Mouse (Mus musculus) thymus, postnatal 10 days (tissue): ENCODE measurements around the gene Gbf1.
"Not testable (repeated sequence)": the region's sequence is repeated elsewhere in the genome, so short reads cannot be mapped to it uniquely, and the experiment has no call there.

Experiments
- DNase-seq, 2 experiments: peaks; one replicate each; pipeline ENCODE4 v3.0.0; 2021; ENCODE audit warnings: low spot score in 2 of 2

Gbf1 gene

DNA sequence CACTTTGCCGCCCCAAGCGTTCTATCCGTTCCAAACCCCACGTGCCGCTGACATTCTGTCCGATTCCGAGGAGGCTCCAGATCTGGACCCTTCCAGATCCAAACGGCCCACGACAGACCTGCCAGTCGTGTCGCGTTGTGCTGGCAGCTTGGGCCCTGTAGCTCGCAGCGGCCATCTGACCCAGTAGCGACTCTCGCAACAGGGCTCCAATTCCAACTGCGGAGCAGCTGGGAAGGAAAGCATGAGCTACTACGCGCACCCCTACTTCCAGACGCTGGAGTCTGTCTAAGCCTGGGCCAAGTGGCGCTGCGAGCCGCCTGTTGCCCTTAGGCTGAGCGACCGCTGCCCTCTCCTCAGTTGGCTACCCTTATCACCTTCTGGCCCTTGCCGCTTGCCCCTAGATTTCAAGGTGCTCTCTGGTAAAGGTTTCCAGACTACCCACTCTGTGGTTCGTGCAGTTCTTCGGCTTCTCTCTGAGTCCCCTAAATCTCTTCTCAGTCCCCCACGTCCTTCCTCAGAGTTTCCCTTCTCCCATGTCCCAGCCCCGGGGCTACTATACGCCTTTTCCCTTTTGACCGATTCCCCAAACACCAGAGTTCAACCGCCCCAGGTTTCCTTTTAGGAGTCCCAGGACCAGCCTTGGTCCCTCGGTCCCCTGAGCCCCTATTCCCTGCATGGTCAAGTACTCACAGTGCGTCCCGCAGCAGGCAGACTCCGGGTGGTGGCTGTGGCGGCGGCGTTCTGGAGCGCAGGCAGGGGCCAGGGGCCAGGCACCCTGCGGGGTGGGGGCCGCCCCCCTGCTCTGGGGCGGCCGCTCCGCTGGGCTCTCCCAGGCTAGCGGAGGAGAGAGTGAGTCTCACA, 4.6 kb upstream of the Gbf1 start, which contains the start of gene Pitx3:
TSS of gene Pitx3 (minus strand) at position 816 of the 861 bp plus-strand sequence.
- DNase-seq: peak in 1 of 2 experiments; percentile 4

DNA sequence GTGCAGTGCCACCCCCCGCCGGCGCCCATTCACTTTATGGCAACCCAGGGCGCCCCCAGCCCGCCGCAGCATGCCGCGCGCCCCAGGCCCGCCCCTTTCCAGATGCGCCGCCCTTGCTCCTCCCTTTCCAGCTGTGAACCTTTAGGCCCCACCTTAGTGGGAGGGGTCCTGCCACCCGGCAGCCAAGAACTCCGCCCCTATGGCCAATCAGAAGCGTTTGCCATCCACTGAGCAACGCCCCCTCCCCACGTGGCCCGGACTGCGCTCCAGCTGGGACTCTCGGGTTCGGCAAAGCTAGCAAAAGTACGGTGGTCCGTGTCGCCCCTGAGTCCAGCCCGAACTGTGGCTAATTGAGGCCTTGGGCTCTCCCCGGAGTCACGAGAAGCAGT, 3.9 kb upstream of the Gbf1 start:
- peak; percentile 49 to 50 for DNase-seq

- DNase-seq: no peak
Observed at GRCm38 (mm10) chr19:46149091-46149490, 3.2 kb upstream of the Gbf1 start.

DNA sequence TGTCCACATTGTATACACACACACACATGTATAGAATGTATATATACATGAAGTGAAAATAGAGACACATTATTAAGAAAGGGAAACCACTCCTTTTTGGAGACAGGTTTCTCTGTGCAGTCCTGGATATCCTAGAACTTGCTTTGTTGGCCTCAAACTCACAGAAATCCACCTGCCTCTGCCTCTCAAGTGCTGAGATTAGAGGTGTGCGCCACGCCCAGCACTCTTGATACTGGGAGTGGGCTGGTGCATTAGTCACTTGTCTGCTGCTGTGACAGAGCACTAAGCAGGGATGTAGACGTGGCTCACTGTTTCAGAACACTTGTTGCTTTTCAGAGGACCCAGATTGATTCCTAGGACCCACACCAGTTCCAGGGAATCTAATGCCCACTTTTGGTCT, 13.6 kb downstream of the Gbf1 start:
- DNase-seq: no peak

DNA sequence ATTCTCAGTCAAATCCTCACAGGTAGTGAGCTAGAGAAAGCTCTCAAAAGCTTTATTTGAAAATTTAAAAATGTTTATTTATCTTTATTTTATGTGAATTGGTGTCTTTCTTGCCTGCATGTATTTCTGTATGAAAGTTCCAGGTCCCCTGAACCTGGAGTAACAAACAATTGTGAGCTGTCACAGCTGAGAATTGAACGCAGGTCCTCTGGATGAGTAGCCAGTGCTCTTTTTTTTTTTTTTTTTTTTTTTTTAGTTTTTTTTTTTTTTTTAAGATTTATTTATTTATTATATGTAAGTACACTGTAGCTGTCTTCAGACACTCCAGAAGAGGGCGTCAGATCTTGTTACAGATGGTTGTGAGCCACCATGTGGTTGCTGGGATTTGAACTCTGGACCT, 14.9 kb downstream of the Gbf1 start:
- not testable (repeated sequence) for DNase-seq

- DNase-seq: no peak
Observed at GRCm38 (mm10) chr19:46169396-46169795, 17.1 kb downstream of the Gbf1 start.

DNA sequence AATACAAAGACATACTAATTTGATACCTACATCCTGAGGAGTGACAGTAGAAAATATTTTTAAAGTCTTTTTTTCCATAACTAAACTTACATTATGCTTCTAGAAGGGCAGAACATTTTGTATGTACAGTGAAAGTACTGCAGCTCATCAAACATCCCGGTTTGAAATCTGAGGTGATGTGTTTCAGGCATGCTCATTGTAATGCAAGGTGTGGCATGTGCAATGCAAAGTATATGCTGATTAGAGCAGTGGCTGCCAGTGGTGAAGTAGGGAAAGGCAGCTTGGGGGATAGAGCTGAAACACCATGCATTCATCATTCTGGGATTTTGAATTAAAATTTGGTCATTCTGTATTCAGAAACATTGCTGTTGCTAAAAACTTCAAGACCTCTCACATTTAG, 17.6 kb downstream of the Gbf1 start:
- no peak for DNase-seq

DNA sequence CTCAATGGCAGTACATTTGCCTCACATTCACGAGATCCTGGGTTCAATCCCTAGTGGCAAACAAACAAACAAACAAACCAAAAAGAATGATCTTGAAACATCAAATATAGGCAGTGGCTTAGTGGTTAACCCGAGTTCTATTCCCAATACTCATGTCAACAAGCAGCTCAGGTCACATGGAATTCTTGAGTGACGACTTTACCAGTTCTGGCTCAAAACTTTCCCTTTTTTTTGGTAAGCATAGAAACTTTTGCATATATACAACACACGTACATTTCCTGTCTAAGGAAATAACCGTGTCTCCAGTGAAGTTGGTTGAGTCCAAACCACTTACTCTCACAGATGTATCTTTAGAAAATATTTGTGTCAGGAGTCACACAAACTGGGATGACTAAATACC, 20.2 kb downstream of the Gbf1 start:
- no peak for DNase-seq

DNA sequence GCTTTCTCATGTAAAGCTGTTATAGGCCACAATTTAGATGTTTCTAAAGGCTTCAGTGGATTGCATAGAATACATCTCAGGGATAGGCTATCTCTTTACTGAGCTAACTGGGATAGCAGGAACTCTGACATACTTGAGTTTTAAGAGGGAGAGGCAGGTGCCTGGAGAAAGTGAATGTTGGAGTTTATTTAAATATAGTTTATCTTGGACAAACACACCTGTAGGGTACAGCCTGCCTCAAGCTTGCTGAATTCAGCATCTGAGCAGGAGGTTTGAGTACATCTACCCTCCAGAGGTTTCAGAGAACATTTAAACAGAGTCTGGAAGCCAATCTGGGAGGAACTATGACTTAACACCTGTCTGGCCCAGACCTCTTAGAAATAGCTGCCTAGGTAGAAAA, 22.9 kb downstream of the Gbf1 start:
- DNase-seq: no peak

- no peak for DNase-seq
Observed at GRCm38 (mm10) chr19:46177046-46177445, 24.7 kb downstream of the Gbf1 start.

DNA sequence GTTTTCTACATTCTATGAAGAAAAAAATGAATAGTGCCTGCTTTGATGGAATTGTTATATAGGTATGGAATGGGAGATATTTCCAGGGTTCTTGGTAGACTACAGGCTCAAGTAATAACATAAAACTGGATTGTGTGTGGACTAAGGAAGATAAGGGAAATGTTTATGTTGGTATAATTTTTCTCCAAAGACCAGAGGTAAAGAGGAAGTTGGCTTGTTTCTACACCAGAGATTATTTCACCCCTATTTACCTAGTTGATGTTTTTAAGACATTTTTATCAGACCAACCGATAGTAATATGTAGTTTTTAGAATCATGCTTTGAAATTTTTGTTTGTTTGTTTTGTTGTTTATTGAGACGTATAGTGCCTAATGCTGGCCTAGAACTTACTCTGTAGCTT, 28.0 kb downstream of the Gbf1 start:
- DNase-seq: no peak

- DNase-seq: no peak
Observed at GRCm38 (mm10) chr19:46182241-46182640, 29.9 kb downstream of the Gbf1 start.

GRCm38 (mm10) chr19:46186611-46187010, 34.3 kb downstream of the Gbf1 start:
- no peak for DNase-seq

DNA sequence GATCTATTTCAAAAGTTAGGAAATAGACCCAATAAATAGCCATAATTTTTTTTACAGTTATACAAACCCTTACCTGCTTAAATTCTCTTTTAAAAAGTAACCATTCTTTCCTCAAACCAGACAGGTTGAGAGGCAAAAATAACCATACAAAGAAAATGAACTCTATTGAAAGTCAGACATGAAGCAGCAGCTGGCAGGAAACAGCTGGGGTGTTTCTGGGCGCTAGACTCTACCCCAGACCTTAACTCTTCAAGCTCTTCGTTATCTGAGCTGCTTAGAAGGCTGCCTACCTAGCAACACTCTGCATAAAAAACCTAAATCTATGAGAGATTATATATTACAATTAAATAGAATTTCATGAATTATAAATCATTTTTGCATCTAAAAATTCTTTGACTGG, 34.9 kb downstream of the Gbf1 start:
- DNase-seq: peak in 1 of 2 experiments; percentile 22

- no peak for DNase-seq
Observed at GRCm38 (mm10) chr19:46198293-46198692, 46.0 kb downstream of the Gbf1 start.

GRCm38 (mm10) chr19:46198891-46199290, 46.6 kb downstream of the Gbf1 start:
- no peak for DNase-seq

GRCm38 (mm10) chr19:46204166-46204565, 51.9 kb downstream of the Gbf1 start:
- DNase-seq: no peak

DNA sequence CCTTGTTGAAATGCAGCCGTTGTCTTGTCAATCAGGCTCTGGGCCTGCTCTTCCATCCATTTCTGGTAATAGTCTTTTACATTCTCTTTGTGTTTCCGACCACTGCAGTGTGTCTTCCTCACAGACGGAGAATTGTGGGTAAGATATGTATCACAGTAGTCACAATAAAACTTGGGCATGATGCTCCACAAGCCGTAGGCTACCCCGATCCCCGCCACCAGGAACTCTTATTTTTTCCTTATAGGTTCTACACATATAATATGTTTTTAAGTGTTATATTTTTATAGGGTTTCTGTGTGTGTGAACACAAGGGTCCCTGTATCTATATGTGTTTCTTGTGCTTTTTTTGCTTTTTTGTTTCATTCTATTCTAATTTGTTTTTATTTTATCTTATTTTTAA, 53.4 kb downstream of the Gbf1 start:
- DNase-seq: no peak

GRCm38 (mm10) chr19:46210951-46211350, 58.6 kb downstream of the Gbf1 start:
- DNase-seq: no peak

DNA sequence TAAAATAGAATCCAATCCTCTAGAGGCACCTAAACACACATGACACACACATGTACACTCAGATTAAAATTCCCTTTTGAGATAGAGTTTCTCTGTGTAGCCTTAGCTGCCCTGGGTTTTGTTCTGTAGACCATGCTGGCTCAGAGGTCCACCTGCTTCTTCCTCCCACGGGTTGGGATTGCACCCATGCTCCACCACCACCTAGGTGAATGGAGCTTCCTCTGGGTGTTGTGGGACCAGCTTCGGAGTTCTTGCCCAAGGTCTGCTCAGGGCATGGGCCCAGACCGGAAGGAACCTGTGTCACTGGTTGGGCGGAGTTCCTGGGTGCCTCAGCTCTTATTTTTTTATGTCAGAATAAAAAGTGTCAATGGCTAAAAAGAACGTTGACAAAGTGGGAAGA, 62.2 kb downstream of the Gbf1 start:
- DNase-seq: no peak

DNA sequence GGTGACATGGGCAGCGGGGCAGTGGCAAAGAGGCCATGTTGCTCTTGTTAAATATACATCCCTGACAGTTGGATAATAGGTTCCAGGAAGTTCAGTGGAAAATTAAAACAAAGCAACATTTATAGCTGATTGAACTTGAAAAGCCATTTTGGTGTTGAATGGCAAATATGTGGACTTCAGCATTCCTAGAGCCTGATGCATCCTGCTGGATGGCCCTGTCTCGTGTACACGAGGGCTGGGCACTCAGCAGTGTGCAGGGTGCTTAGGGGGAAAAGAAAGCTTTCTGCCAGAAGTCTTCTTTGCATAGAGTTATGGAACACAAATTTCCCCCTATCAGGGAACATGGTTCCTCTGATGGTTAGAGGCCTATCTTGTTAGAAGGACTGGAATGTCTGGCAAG, 63.1 kb downstream of the Gbf1 start:
- DNase-seq: no peak

GRCm38 (mm10) chr19:46216716-46217115, 64.4 kb downstream of the Gbf1 start:
- DNase-seq: no peak

- not testable (repeated sequence) for DNase-seq
Observed at GRCm38 (mm10) chr19:46217347-46217746, 65.0 kb downstream of the Gbf1 start.

DNA sequence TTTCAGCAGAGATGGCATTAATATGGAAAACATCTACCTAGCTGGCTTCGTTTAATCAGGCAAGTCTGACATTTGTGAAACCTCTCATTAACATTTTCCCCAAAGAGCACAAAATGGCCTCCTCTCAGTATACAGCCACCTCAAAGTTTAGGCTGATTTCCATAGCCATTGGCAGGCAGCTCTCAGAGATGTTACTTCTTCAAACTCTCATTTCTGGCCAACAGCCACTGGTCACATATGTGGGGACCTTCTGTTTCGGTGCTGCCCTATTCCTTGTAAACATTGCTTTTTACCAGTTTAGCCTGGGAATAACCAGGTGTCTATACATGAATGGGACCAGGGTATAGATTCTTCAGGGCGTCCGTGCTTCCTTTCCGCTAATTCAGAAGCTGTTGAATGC, 67.8 kb downstream of the Gbf1 start:
- DNase-seq: no peak
